Mouse (Mus musculus): ENCODE results near the gene Panx1.

DNA sequence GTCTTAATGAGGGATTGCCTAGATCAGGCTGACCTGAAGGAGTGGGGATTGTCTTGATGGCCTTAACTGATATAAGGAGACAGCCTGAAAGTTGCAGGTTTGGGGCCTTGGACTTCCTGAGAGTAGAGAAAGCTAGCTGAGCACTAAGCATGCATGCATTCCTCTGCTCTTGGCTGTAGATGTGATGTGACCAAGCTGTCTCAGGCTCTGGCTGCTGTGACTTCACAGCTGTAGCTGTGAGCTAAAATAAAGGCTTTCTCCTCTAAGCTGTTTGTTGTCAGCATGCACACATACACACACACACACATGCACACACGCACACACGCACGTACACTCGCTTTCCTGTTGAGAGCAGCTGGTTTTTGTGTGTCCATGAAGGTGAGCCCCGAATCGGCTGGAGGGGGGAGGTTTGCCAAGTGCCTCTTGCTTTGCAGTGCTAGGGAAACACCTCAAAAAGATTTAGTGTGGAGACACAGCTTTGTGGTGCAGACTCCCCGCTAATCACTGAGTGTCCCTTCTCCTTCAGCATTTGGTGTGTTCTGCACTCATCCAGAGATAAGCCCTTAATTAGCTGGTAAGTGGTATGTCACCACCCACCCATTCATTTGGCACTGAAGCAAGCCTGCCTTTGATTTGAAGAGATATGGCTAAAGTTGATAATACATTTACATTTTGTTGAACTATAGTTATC lies 22.9 kb upstream of the Panx1 start:
- TF ChIP-seq CTCF (IDR thresholded peaks at IDR 0.05), result no peak
- no peak for TF ChIP-seq EP300 (IDR thresholded peaks at IDR 0.05)
